Mouse (Mus musculus): ENCODE data around the gene Hnrnpf. TPM values are rescaled to one million over a fixed set of nuclear protein-coding genes. Genes with fewer than 3 reads are reported as not detected.
A peak's percentile ranks its signal among the peaks of the same experiment; 100 is the strongest.

Hnrnpf gene
- total RNA-seq, 2 experiments from 2014 or later = 228 to 255 TPM

DNA sequence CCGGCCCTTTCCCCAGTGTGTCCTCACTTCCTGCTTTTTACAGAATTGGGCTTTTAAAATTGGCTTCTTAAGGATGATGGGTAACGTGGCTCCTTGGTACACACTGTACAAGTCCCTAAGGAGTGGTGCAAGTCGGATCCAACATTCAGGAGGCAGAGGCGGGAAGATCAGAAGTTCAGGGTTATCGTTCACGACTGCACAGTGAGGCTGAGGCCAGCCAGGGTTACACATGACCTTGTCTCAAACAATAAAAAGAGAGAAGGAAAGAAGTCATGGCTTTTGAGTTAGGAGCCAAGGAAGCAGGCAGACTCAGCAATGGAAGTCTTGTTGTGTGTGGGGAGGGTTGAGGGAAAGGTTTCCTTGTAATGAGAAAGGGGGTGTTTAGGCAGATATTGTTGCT is 56.0 kb downstream of the Hnrnpf start:
- intact Hi-C loops (cut with DNase I) = no loop called here
- no peak for DNase-seq

DNA sequence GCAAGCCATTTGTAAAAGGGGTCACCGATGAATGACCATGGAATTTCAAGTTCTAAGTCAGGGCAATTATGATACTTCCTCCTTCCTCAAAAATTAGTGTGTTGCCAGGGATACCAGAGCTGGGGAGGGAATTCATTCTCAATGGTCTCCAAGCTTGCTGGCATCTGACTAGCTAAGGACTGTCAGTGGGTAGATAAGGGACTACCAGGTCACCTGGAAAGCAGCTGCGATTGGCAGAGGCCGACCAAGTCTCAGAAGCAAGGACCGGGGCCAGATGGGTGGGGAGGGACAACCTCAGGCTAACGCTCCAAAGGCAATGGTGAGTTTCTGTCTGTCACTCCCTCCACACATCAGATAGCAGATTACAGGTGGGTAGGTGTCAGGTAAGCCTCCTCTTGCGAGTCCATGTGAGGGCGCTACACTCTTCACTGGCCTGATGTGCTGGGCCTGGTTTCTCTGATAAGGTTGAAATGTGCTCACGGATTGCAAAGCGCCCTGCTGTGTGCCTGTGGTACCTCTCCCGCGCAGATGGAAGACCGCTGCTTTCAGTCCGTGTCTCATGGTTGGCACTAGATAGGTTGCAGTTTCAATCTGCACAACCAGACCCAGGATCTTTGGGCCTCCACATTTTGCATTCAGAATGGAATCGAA is 56.9 kb downstream of the Hnrnpf start:
- no peak for DNase-seq
- intact Hi-C loops (cut with DNase I) = no loop called here

DNA sequence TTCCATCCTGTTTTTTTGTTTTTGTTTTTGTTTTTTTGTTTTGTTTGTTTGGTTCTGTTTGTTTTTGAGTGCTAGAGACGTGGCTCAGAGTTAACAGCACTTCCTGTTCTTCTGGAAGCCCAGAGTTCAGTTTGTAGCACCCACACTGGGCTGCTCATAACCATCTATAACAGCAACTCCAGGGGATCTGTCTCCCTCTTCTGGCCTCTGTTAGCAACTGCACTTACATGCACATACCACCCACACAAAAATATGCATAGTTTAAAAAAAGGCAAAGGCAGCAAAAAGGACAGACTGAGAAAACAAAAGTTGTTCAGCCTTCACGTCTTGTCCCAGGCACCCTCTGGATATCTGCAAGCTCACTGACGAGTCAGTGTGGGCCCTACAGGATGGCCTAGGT is 63.1 kb downstream of the Hnrnpf start:
- intact Hi-C loops (cut with DNase I) = no loop called here

DNA sequence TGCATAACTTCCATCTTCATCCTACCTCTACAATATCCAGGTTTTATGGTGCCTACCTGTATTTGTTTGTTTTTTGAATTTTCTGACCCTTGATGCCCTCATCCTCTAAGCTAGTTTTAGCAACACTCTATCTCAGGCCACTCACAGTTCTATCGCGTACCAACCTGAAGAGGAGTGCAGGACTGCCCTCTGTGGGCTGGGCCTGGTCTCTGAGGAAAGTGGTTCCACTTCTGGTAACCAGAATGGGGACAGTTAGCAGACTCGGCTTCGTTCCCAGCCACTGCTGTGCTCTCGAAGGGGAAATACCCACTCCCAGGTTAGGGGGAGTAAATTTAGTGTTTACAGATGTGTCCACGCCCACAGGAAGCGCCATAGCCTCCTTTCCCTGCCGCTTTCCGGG is 66.6 kb downstream of the Hnrnpf start:
- intact Hi-C loops (cut with DNase I) = no loop called here
- DNase-seq = peak in 1 of 2 experiments; percentile 10

More for the DNA sequence above, 63.1 kb downstream of the Hnrnpf start:
- DNase-seq = no peak

Small RNA genes within 50 kb of the gene (microRNA-seq; reads per million reads assigned to microRNA genes)
- 0 reads per million in 2 experiments for gene Gm25535

Other genes starting within 250 kb of the Hnrnpf start
- 10 to 100 TPM; 30.2 to 32.0 TPM for gene Zfp637, start 59.1 kb upstream of the Hnrnpf start, total RNA-seq (2021)
- 1 to 10 TPM in 1 of 2 experiments, under 1 TPM in 1; 0.22 to 1.1 TPM for gene Zfp239, start 38.2 kb upstream of the Hnrnpf start, total RNA-seq (2021)
- not detected for gene Fxyd4, start 37.4 kb downstream of the Hnrnpf start, total RNA-seq (2021)
- gene Rasgef1a, start 111.1 kb downstream of the Hnrnpf start, total RNA-seq (2021) = under 1 TPM; 0.12 to 0.19 TPM
- gene Csgalnact2, start 238.8 kb downstream of the Hnrnpf start, total RNA-seq (2021) = 10 to 100 TPM; 14.5 to 15.7 TPM